Mouse (Mus musculus): ENCODE results near the gene Ccdc71l. TPM values are rescaled to one million over a fixed set of nuclear protein-coding genes. Genes with fewer than 3 reads are reported as not detected.

Ccdc71l gene
- polyA plus RNA-seq (2014; fragmentation: Illumina TruSeq; extraction: RNeasy Lipid Tissue Mini Kit (QIAGEN cat#74804); ENCODE audit: low read depth, low replicate concordance) = 6.0 TPM

DNA sequence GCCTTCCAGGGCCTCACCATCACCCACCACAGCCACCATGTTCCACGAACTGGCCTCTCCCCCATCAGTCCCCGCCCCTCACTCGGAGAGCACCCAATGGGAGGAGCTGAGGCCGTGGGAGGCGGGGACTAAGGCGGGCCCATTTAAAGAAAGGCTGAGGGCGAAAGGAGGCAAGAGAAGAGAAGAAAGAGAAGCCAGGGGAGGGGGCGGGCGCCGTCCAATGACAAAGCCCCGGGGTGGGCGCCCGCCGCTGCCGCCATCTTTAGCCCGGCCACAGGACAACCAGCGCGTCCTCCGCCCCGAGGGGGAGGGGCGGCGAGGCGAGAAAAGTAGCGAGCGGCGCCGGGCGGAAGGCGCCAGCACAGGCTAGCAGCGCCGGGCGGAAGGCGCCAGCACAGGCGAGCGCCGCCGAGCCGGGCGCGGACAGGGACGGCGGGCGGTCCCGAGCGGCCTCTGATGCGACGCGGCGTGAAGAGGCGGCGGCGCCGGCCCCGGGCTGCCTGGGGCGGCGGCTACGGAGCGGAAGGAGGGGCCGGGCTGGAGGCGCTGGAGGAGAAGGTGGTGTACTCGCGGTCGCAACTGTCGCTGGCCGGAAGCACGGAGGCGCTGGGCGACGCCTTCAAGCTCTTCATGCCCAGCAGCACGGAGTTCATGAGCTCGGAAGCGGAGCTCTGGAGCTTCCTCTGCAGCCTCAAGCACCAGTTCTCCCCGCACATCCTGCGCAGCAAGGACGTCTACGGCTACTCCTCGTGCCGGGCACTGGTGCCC, at the start of gene Ccdc71l:
TSS of gene Ccdc71l (plus strand) at position 177 of the 768 bp plus-strand sequence.

Other genes starting within 250 kb of the Ccdc71l start
- 0.79 TPM for gene Pik3cg, start 170.0 kb upstream of the Ccdc71l start, polyA plus RNA-seq (2014; fragmentation: Illumina TruSeq; extraction: RNeasy Lipid Tissue Mini Kit (QIAGEN cat#74804); ENCODE audit: low read depth, low replicate concordance)